Mouse (Mus musculus) NIH3T3 (cell line): Measurements from ENCODE around the gene Ttc9b.

ENCODE experiments used
- DNase-seq: peaks from one replicate; pipeline ENCODE4 v3.0.0-alpha.2; 2012; ENCODE audit warnings: low read depth

Ttc9b gene

GRCm38 (mm10) chr7:27688246-27688788 lies 34.6 kb downstream of the Ttc9b start:
- no peak for DNase-seq

- peak; percentile 96 for DNase-seq
Observed at GRCm38 (mm10) chr7:27688815-27689612, 35.3 kb downstream of the Ttc9b start, which contains the start of gene Zfp607b. Gene Zfp607b, plus strand, starts transcription at chr7:27689340.

- DNase-seq = peak; percentile 66
Observed at GRCm38 (mm10) chr7:27691076-27691475, 37.4 kb downstream of the Ttc9b start.

GRCm38 (mm10) chr7:27696711-27697110 lies 43.0 kb downstream of the Ttc9b start:
- DNase-seq = no peak
